ENCODE assay signal across 7 mouse cellular contexts in the genomic region with DNA sequence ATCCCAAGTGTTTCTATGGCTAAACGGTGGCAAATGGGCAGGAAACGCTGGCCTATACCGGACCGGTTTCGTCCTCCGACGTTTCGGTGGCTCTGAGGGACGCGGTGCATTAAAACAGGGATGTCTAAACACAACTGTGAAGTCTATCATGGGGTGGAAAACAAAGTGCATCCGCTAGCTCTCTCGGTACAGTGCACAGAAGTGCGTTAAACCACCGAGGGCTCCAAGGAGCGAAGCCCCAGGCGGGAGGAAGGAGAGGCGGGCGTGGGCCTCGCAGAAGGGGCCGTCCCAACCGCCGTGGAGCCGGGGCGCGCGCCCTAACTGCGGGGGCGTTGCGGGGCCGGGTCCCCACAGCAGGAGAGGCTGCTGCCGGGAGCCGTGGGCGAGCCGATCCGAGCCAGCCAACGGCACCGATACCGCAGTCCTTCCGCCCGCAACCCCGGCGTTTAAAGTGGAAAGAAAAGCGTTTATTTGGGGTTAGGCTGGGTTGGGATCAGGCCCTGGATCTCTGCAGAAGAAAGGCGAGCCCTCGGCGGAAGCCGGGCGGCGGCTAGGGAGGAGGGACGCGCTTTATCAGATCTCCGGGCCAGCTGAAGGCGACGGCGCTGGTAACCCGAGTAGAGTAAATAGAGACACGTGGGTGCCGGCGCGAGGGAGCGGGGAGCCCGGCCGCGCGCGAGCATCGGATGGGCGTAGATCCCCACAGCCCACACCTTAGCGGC. TPM values are rescaled to one million over a fixed set of nuclear protein-coding genes. Genes with fewer than 3 reads are reported as not detected.
DNase-seq lines count a peak whose midpoint lies in the region; ATAC-seq and TF ChIP-seq lines count a peak whose summit lies in the region.

No protein-coding gene starts in this region.

- peak overlapping the region; percentile 70 for H3K4me2 ChIP-seq in hindbrain, embryonic 13.5 days
- H3K4me2 ChIP-seq in liver, embryonic 12.5 days, result peak overlapping the region; percentile 66
- H3K4me2 ChIP-seq in myocyte (ENCODE audit: low read depth), result peak overlapping the region; percentile 88

- H3K9ac ChIP-seq in hindbrain, embryonic 13.5 days, result peak overlapping the region; percentile 69
- no peak overlapping the region for H3K9ac ChIP-seq in liver, embryonic 12.5 days

- H3K4me1 ChIP-seq in embryonic fibroblast, embryonic 13.5 days (ENCODE audit: control insufficient read depth, insufficient read depth, low read length), result peaks cover 4% of the 10 kb centered on the region; the same call in 1 of the 2 replicates
- H3K4me1 ChIP-seq in hindbrain, embryonic 13.5 days (replicated peaks), result peaks cover 45% of the 10 kb centered on the region
- peaks cover 26% of the 10 kb centered on the region for H3K4me1 ChIP-seq in liver, embryonic 12.5 days
- H3K4me1 ChIP-seq in thymus, adult 2 months (replicated peaks; ENCODE audit: control insufficient read depth, insufficient read depth, low read length), result peaks cover 24% of the 10 kb centered on the region

- no peak for TF ChIP-seq CTCF in Patski (IDR thresholded peaks at IDR 0.05)
- TF ChIP-seq CTCF in embryonic fibroblast, embryonic 13.5 days (IDR thresholded peaks at IDR 0.05; ENCODE audit: borderline replicate concordance, insufficient read depth, low read length), result no peak
- TF ChIP-seq CTCF in thymus, adult 2 months (IDR thresholded peaks at IDR 0.05; ENCODE audit: borderline replicate concordance, control insufficient read depth, extremely low read depth, insufficient read depth, low read length, poor library complexity), result no peak

- H3K36me3 ChIP-seq in hindbrain, embryonic 13.5 days, result no peaks in the 10 kb centered on the region
- H3K36me3 ChIP-seq in liver, embryonic 12.5 days, result no peaks in the 10 kb centered on the region
- H3K36me3 ChIP-seq in myocyte (ENCODE audit: control insufficient read depth, insufficient read depth), result peaks cover 8% of the 10 kb centered on the region
- H3K36me3 ChIP-seq in thymus, adult 2 months (ENCODE audit: control insufficient read depth, insufficient read depth, low read length), result peaks cover 24% of the 10 kb centered on the region

- CTCF ChIA-PET in Patski (lab: Charles Lee), result no interaction called here

- H3K27ac ChIP-seq in embryonic fibroblast, embryonic 13.5 days (ENCODE audit: insufficient read depth, low read length), result no peak overlapping the region
- H3K27ac ChIP-seq in hindbrain, embryonic 13.5 days, result no peak overlapping the region
- no peak overlapping the region for H3K27ac ChIP-seq in liver, embryonic 12.5 days
- H3K27ac ChIP-seq in thymus, adult 2 months (ENCODE audit: control insufficient read depth, insufficient read depth, low read length), result peak overlapping the region; percentile 92

- peaks cover 14% of the 10 kb centered on the region for H3K79me2 ChIP-seq in myocyte (ENCODE audit: control insufficient read depth, insufficient read depth)

- H3K4me3 ChIP-seq in embryonic fibroblast, embryonic 13.5 days (ENCODE audit: insufficient read depth, low read length), result peak overlapping the region; percentile 48
- peak overlapping the region; percentile 47 for H3K4me3 ChIP-seq in hindbrain, embryonic 13.5 days
- H3K4me3 ChIP-seq in liver, embryonic 12.5 days, result peak overlapping the region; percentile 45
- H3K4me3 ChIP-seq in myocyte, result peak overlapping the region; percentile 95
- H3K4me3 ChIP-seq in thymus, adult 2 months (ENCODE audit: control insufficient read depth, insufficient read depth, low read length), result peak overlapping the region; percentile 97

- peak; percentile 42 for ATAC-seq in Patski
- ATAC-seq in hindbrain, embryonic 13.5 days (ENCODE audit: low FRiP score), result peak; percentile 50
- ATAC-seq in liver, embryonic 12.5 days, result no peak

- H3K27me3 ChIP-seq in Patski (peaks cover 5% of the 10 kb centered on the region), myocyte (ENCODE audit: control insufficient read depth, insufficient read depth, insufficient read length) (no peaks in the 10 kb centered on the region)
- H3K27me3 ChIP-seq in hindbrain, embryonic 13.5 days, result peaks cover 78% of the 10 kb centered on the region
- peaks cover 89% of the 10 kb centered on the region for H3K27me3 ChIP-seq in liver, embryonic 12.5 days (replicated peaks)
- peaks cover 3% of the 10 kb centered on the region for H3K27me3 ChIP-seq in thymus, adult 2 months (ENCODE audit: control insufficient read depth, insufficient read depth, low read length)

- POLR2A ChIA-PET in Patski (lab: Charles Lee), result no interaction called here

- in situ Hi-C loops in Patski (cut with MboI; ENCODE audit: low pct_unique_long_range_greater_than_20kb), result no loop called here

- DNase-seq in CD8-positive naive resting alpha-beta T cell, adult 2 months (ENCODE audit: low read depth in 2 of 2, low spot score in 2 of 2), result peak; percentile 78 to 79
- DNase-seq in Patski (ENCODE audit: low read depth, low spot score), result no peak
- peak; percentile 82 for DNase-seq in thymus, adult 2 months

- TF ChIP-seq POLR2A in embryonic fibroblast, embryonic 13.5 days (IDR thresholded peaks at IDR 0.05; ENCODE audit: low read depth, low read length), result no peak
- TF ChIP-seq POLR2A in myocyte (IDR thresholded peaks at IDR 0.05; ENCODE audit: insufficient read length, low read depth), result no peak
- TF ChIP-seq POLR2A in thymus, adult 2 months (IDR thresholded peaks at IDR 0.05; ENCODE audit: control insufficient read depth, extremely low read depth, insufficient read depth, low read length, poor library complexity), result no peak; the same call in none of the 2 replicates

- peak overlapping the region; percentile 72 for H3ac ChIP-seq in myocyte (ENCODE audit: control insufficient read depth, insufficient read length)

- under 1% methylated on average over 69 of the region's 69 CpGs for WGBS in hindbrain, embryonic 13.5 days
- WGBS in liver, embryonic 12.5 days (ENCODE audit: insufficient replicate concordance), result 1% methylated on average over 69 of the region's 69 CpGs
- WGBS in thymus, adult 2 months, result under 1% methylated on average over 69 of the region's 69 CpGs

- H3K9me3 ChIP-seq in hindbrain, embryonic 13.5 days, result no peaks in the 10 kb centered on the region
- H3K9me3 ChIP-seq in liver, embryonic 12.5 days (replicated peaks), result no peaks in the 10 kb centered on the region

TF ChIP-seq in myocyte, 11 proteins besides CTCF, POLR2A, EP300 and RAD21:
- TF ChIP-seq POLR2AphosphoS2 (IDR thresholded peaks at IDR 0.05; ENCODE audit: insufficient read length, low read depth) (no peak), SRF (IDR thresholded peaks at IDR 0.05; ENCODE audit: control insufficient read depth, insufficient read length, low read depth) (no peak), CEBPB (IDR thresholded peaks at IDR 0.05; ENCODE audit: insufficient read depth, poor library complexity, severe bottlenecking) (no peak), E2F4 (IDR thresholded peaks at IDR 0.05; ENCODE audit: insufficient read depth) (no peak), MYOG (IDR thresholded peaks at IDR 0.05; ENCODE audit: control insufficient read depth in 1 of 3, insufficient read depth in 1 of 3, insufficient read length in 2 of 3, low read depth in 2 of 3) (peak in 1 of 3 experiments; percentile 58), MYOD1 (IDR thresholded peaks at IDR 0.05; ENCODE audit: control insufficient read depth in 1 of 3, insufficient read length in 2 of 3, low read depth in 2 of 3) (peak in 1 of 3 experiments; percentile 9), MAX (IDR thresholded peaks at IDR 0.05; ENCODE audit: low read depth) (peak; percentile 26), REST (IDR thresholded peaks at IDR 0.05; ENCODE audit: insufficient read depth, insufficient read length) (no peak), TCF3 (IDR thresholded peaks at IDR 0.05; ENCODE audit: insufficient read length, low read depth) (no peak), TCF12 (IDR thresholded peaks at IDR 0.05; ENCODE audit: insufficient read depth, poor library complexity, severe bottlenecking) (no peak), USF1 (IDR thresholded peaks at IDR 0.05; ENCODE audit: low read depth) (peak; percentile 20)

RNA-seq across cellular contexts. Expression of a gene that starts 1.7 kb away (rescaled TPM):
- polyA plus RNA-seq in Patski (2021), result 3.5 TPM
- polyA plus RNA-seq in embryonic fibroblast, embryonic 13.5 days (2011; ENCODE audit: insufficient read length, low read depth, missing spikeins), result 1.7 and 2.0 TPM in 2 replicates
- polyA plus RNA-seq in hindbrain, embryonic 13.5 days (2015; fragmentation: Nextera tagmentation; extraction: Ambion mirVana), result 13.5 and 13.6 TPM in 2 replicates
- polyA plus RNA-seq in liver, embryonic 12.5 days (2016; fragmentation: Nextera tagmentation; extraction: Ambion mirVana), result 0.35 and 0.60 TPM in 2 replicates
- polyA plus RNA-seq in myocyte (2012; fragmentation: generic; extraction: Trizol), result 4.5 TPM
- 279 and 361 TPM in 2 replicates for polyA plus RNA-seq in thymus, adult 2 months (2012; rRNA removed)

Comparison
In these comparisons a context has a peak if more than half of its experiments do, and no peak if none do; other contexts are left out.
1. H3K4me3 ChIP-seq: peak in every context shown above with its lines; median percentile 97 in thymus, adult 2 months; 95 in myocyte; 48 in embryonic fibroblast, embryonic 13.5 days; 47 in hindbrain, embryonic 13.5 days; 45 in liver, embryonic 12.5 days.
2. RNA of a gene that starts 1.7 kb away (polyA plus RNA-seq): 279 to 361 TPM in thymus, adult 2 months; 13.5 to 13.6 TPM in hindbrain, embryonic 13.5 days, 4.5 TPM in myocyte (single experiment), 3.5 TPM in Patski (single experiment), 1.7 to 2.0 TPM in embryonic fibroblast, embryonic 13.5 days and 0.35 to 0.60 TPM in liver, embryonic 12.5 days; every median in the first group is over 10 times any median in the second.
3. Peak in every context shown above with its lines, with median percentiles within 50 percentile points of each other: H3K4me2 ChIP-seq.